Mouse (Mus musculus) erythroblast, embryonic 14.5 days (primary cell): ENCODE results near the gene Myo1a. TPM values are rescaled to one million over a fixed set of nuclear protein-coding genes. Genes with fewer than 3 reads are reported as not detected.

ENCODE experiments used
- H3K27me3 ChIP-seq: 2 replicates; pipeline ENCODE4 v1.6.1; 2012; ENCODE audit warnings: inconsistent platforms; ENCODE audit not compliant: control insufficient read depth
- H3K36me3 ChIP-seq: 2 replicates; pipeline ENCODE4 v1.6.1; 2012; ENCODE audit warnings: mild to moderate bottlenecking, inconsistent platforms; ENCODE audit not compliant: control insufficient read depth
- H3K4me1 ChIP-seq: 2 replicates; pipeline ENCODE4 v1.6.1; 2012; ENCODE audit warnings: inconsistent platforms; ENCODE audit not compliant: control insufficient read depth
- H3K4me3 ChIP-seq: replicated peaks from 2 replicates; pipeline ENCODE3; 2012; ENCODE audit warnings: moderate library complexity, mild to moderate bottlenecking, inconsistent platforms
- H3K9me3 ChIP-seq: 2 replicates; pipeline ENCODE4 v1.6.1; 2012; ENCODE audit warnings: low read length, inconsistent platforms, mixed read lengths; ENCODE audit not compliant: control insufficient read depth
- GATA1 ChIP-seq: IDR thresholded peaks from 2 replicates; pipeline ENCODE4 v1.6.1; 2012; ENCODE audit warnings: low read length, inconsistent platforms, mixed read lengths
- TAL1 ChIP-seq: IDR thresholded peaks from 3 replicates; pipeline ENCODE4 v1.6.1; 2012; ENCODE audit warnings: low read length, inconsistent platforms, mixed read lengths
- polyA plus RNA-seq: library from polyadenylated mRNA; stranded (reverse); fragments of >175 nt; gene quantifications from 2 replicates; pipeline ENCODE4 v1.2.3, GENCODE M21; 2012

Gene Myo1a
- polyA plus RNA-seq, 1 experiment, result 0.02 TPM

- Histone ChIP-seq H3K27me3 (no peaks in the 10 kb centered on the region), H3K4me1 (no peaks in the 10 kb centered on the region), H3K9me3 (no peaks in the 10 kb centered on the region), H3K36me3 (no peaks in the 10 kb centered on the region), H3K4me3 (no peak overlapping the region)
- no peak for TF ChIP-seq GATA1
- TF ChIP-seq TAL1, result no peak
Observed at GRCm38 (mm10) chr10:127763914-127764680, 59.1 kb downstream of the Myo1a start.

GRCm38 (mm10) chr10:127766564-127766963, 61.6 kb downstream of the Myo1a start:
- no peak for TF ChIP-seq GATA1
- no peak for TF ChIP-seq TAL1
- no peaks in the 10 kb centered on the region for H3K4me1 ChIP-seq

More at GRCm38 (mm10) chr10:127766564-127766963, 61.6 kb downstream of the Myo1a start:
- Histone ChIP-seq H3K4me3 (no peak overlapping the region), H3K36me3 (no peaks in the 10 kb centered on the region), H3K27me3 (no peaks in the 10 kb centered on the region), H3K9me3 (no peaks in the 10 kb centered on the region)

Other genes with a start within 250 kb of the Myo1a start
- gene Stac3, start 203.5 kb upstream of the Myo1a start, polyA plus RNA-seq, result 0.04 and 0.05 TPM in 2 replicates
- 1.1 and 2.6 TPM in 2 replicates for gene Ndufa4l2, start 190.2 kb upstream of the Myo1a start, polyA plus RNA-seq
- gene Shmt2, start 182.7 kb upstream of the Myo1a start, polyA plus RNA-seq, result 27.8 and 31.8 TPM in 2 replicates
- gene Nxph4, start 170.6 kb upstream of the Myo1a start, polyA plus RNA-seq, result not detected in 2 replicates
- gene Lrp1, start 84.0 kb upstream of the Myo1a start, polyA plus RNA-seq, result 2.1 and 2.3 TPM in 2 replicates
- gene Stat6, start 62.2 kb upstream of the Myo1a start, polyA plus RNA-seq, result 1.2 and 2.1 TPM in 2 replicates
- 0.04 and 0.14 TPM in 2 replicates for gene Nemp1, start 38.3 kb upstream of the Myo1a start, polyA plus RNA-seq
- 0.03 and 0.08 TPM in 2 replicates for gene Nab2, start 36.6 kb upstream of the Myo1a start, polyA plus RNA-seq
- 7.2 and 9.6 TPM in 2 replicates for gene Tac2, start 19.3 kb downstream of the Myo1a start, polyA plus RNA-seq
- gene Zbtb39, start 34.4 kb downstream of the Myo1a start, polyA plus RNA-seq, result 0.02 and 0.03 TPM in 2 replicates
- 0.12 and 0.19 TPM in 2 replicates for gene Gpr182, start 46.6 kb downstream of the Myo1a start, polyA plus RNA-seq
- not detected in 2 replicates for gene Rdh1, start 54.6 kb downstream of the Myo1a start, polyA plus RNA-seq
- not detected in 2 replicates for gene Rdh16f1, start 54.6 kb downstream of the Myo1a start, polyA plus RNA-seq
- not detected in 2 replicates for gene Rdh9, start 71.2 kb downstream of the Myo1a start, polyA plus RNA-seq
- not detected in 2 replicates for gene Rdh16, start 96.0 kb downstream of the Myo1a start, polyA plus RNA-seq
- not detected in 2 replicates for gene Rdh19, start 144.8 kb downstream of the Myo1a start, polyA plus RNA-seq
- gene Rdh16f2, start 161.3 kb downstream of the Myo1a start, polyA plus RNA-seq, result not detected in 2 replicates
- gene Rdh7, start 183.6 kb downstream of the Myo1a start, polyA plus RNA-seq, result not detected in 2 replicates
- gene Sdr9c7, start 193.3 kb downstream of the Myo1a start, polyA plus RNA-seq, result not detected in 2 replicates